Mouse (Mus musculus) E14TG2a.4 (cell line): ENCODE data around the gene 2300002M23Rik.

Experiments
- H3K27me3 ChIP-seq: 2 replicates; pipeline ENCODE4 v1.6.1; 2014; ENCODE audit warnings: low read length, control low read depth; ENCODE audit not compliant: insufficient read depth
- H3K36me3 ChIP-seq: 2 replicates; pipeline ENCODE4 v1.6.1; 2014; ENCODE audit warnings: low read length, control low read depth; ENCODE audit not compliant: insufficient read depth
- H3K4me1 ChIP-seq: replicated peaks from 2 replicates; pipeline ENCODE4 v1.6.1; 2014; ENCODE audit warnings: low read depth, low read length, control low read depth
- H3K4me3 ChIP-seq: replicated peaks from 2 replicates; pipeline ENCODE4 v1.5.1; 2014; ENCODE audit warnings: mild to moderate bottlenecking, low read length
- H3K9me3 ChIP-seq: 2 replicates; pipeline ENCODE4 v1.6.1; 2014; ENCODE audit warnings: low read length, control low read depth
- CTCF ChIP-seq: conservative IDR thresholded peaks from 2 replicates; pipeline ENCODE4 v1.5.1; 2014; ENCODE audit warnings: low read length
- NANOG ChIP-seq: IDR thresholded peaks from 2 replicates; pipeline ENCODE4 v1.6.1; 2014; ENCODE audit warnings: borderline replicate concordance, low read length, mixed read lengths
- POU5F1 ChIP-seq: IDR thresholded peaks from 2 replicates; pipeline ENCODE4 v1.6.1; 2014; ENCODE audit warnings: low read length, borderline replicate concordance

Gene 2300002M23Rik

DNA sequence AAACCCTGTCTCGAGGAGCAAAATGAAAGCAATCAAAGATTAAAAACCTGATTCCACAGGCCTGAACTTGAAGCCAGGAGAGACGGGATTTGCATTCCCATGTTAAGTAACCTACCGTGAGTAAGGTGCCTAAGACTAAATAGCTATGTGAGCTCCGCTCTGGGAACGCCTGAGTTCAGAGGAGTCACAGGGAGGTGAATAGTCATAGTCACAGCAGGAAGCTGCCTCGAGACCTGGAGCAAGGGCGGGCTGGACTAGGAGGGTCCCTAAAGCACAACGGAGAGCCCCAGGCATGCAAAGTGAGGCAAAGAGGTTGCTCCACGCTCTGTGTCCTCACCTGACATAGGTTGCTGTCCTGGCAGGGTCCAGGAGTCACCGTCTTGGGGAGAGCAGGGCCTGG, 27.7 kb upstream of the 2300002M23Rik start:
- Histone ChIP-seq H3K36me3 (no peaks in the 10 kb centered on the region), H3K27me3 (no peaks in the 10 kb centered on the region), H3K9me3 (no peaks in the 10 kb centered on the region), H3K4me1 (peaks cover 54% of the 10 kb centered on the region), H3K4me3 (0 out of 2 replicates have a peak overlapping the region, but pooled peaks have one; percentile 26)
- TF ChIP-seq CTCF (no peak), NANOG (peak; percentile 56; the same call in 1 of the 2 replicates)

DNA sequence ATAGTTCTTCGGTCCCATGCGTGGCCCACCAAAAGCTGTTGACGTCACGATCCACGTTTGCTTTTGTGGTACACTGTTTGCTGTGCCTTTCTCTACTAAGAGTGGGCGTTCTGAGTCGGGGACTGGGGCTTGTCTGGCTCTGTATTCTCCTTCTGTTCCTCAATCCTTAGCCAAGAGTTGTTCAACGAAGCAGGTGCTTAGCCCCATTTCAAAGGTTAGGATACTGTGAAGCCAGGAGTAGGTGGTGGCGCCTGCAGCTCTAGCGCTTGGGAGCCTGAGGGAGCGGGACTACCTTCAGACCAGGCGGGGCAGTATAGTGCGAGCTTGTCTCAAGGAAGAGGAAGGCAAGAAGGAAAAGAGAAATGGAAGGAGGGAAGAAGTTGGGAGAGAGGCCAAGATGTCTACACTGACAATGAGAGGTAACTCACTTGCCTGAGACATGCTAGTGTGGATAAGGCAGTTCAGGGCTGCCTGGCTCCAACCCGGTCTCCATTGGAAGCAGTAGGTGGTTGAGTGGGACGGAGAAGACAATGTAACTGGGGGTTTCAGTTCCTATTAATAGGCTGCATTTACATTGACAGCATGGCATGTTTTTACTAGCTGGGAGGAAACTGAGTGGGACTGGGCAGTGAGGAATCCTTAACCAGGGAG, 24.4 kb upstream of the 2300002M23Rik start:
- Histone ChIP-seq H3K36me3 (no peaks in the 10 kb centered on the region), H3K4me1 (peaks cover 70% of the 10 kb centered on the region), H3K9me3 (no peaks in the 10 kb centered on the region), H3K27me3 (no peaks in the 10 kb centered on the region), H3K4me3 (peak overlapping the region; percentile 49)
- TF ChIP-seq CTCF (peak; percentile 25; the same call in 1 of the 2 replicates), NANOG (no peak), POU5F1 (no peak)

DNA sequence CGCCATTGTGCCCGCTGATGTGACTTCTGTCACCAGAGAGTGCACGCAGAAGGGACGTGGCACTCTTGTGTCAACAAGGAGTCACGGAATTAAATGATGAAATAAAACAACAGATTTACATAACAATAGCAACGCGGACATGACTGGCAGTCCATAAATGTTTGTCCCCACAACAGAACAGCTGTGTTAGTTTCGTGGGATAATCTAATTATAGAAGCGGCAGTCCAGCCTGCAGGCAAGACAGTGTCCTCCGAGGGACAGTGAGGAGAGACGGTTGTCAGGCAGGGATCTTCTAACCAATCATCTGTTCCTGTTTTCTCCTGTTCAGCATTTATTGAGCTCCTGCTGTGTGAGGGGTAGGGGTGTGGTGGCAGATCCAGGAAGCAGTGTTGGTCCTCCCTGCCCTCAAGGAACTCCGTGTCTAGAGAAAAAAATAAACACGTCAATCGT, 23.8 kb upstream of the 2300002M23Rik start:
- peaks cover 71% of the 10 kb centered on the region for H3K4me1 ChIP-seq

DNA sequence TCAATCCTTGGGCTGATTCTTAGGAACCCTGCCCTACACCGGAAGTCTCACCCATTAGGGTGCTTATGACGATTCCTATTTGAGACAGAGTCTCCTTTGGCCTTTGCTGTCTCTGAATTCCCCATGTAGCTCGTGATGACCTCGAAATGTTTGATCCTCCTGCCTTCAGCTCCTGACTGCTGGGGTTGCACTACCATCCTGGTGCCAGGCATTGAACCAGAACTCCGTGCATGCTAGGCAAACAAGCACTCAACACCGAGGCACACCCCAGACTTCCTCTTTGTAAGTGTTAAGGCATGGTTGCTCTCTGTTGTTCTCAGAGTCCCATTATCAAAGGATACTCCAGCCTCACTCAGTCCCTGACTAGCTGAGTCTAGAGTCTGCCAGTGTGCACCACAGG, 23.2 kb upstream of the 2300002M23Rik start:
- TF ChIP-seq NANOG (no peak), POU5F1 (no peak), CTCF (no peak)
- H3K36me3 ChIP-seq, result no peaks in the 10 kb centered on the region
- peak overlapping the region; percentile 49 for H3K4me3 ChIP-seq
- H3K9me3 ChIP-seq, result no peaks in the 10 kb centered on the region
- H3K4me1 ChIP-seq, result peaks cover 72% of the 10 kb centered on the region
- no peaks in the 10 kb centered on the region for H3K27me3 ChIP-seq

More for the DNA sequence above, 23.8 kb upstream of the 2300002M23Rik start:
- Histone ChIP-seq H3K36me3 (no peaks in the 10 kb centered on the region), H3K27me3 (no peaks in the 10 kb centered on the region), H3K9me3 (no peaks in the 10 kb centered on the region), H3K4me3 (peak overlapping the region; percentile 49)
- TF ChIP-seq POU5F1 (peak; percentile 66; the same call in 1 of the 2 replicates), CTCF (no peak)

DNA sequence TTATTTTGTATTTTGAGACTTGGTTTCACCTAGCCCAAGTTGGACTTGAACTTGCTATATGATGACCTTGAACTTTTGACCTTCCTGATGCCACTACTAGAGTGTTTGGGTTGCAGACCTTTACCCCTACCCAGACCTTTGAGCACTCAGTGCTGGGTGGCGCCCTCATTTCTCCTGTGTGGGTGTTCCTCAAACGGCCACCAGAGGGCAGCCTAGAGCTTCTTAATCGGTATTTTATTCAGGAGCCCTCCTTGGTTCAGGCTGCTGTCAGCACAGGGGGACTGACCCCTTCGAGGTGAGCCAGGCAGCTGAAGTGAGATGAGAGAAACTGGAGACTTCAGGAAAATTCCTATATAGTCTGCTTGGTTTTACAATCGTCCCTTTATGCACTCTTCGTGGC, 22.6 kb upstream of the 2300002M23Rik start:
- H3K36me3 ChIP-seq, result no peaks in the 10 kb centered on the region
- peaks cover 71% of the 10 kb centered on the region for H3K4me1 ChIP-seq
- H3K27me3 ChIP-seq, result no peaks in the 10 kb centered on the region
- no peak for TF ChIP-seq NANOG
- TF ChIP-seq POU5F1, result no peak
- TF ChIP-seq CTCF, result peak; percentile 94
- no peaks in the 10 kb centered on the region for H3K9me3 ChIP-seq
- H3K4me3 ChIP-seq, result no peak overlapping the region

DNA sequence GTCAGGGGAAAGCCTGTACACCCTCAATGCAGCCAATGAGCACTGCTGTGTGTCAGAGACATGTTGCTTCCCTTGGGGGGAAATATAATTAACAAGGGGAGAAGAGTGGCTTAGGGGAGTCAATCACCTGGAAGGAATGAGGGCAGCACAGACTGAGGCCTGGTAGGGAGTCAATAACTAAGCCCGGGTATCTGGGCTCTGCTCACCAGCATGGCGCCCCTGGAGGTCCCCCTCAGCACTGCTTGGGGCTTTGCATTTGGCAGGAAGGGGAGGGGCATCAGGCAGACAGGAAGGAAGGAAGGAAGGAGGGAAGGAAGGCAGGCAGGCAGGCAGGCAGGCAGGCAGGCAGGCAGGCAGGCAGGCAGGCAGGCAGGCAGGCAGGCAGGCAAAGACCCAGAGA, 19.8 kb upstream of the 2300002M23Rik start:
- no peaks in the 10 kb centered on the region for H3K27me3 ChIP-seq
- H3K9me3 ChIP-seq, result no peaks in the 10 kb centered on the region
- TF ChIP-seq NANOG, result no peak
- no peak for TF ChIP-seq POU5F1
- peak; percentile 54 for TF ChIP-seq CTCF
- no peaks in the 10 kb centered on the region for H3K36me3 ChIP-seq
- peaks cover 90% of the 10 kb centered on the region for H3K4me1 ChIP-seq
- peak overlapping the region; percentile 53 for H3K4me3 ChIP-seq

DNA sequence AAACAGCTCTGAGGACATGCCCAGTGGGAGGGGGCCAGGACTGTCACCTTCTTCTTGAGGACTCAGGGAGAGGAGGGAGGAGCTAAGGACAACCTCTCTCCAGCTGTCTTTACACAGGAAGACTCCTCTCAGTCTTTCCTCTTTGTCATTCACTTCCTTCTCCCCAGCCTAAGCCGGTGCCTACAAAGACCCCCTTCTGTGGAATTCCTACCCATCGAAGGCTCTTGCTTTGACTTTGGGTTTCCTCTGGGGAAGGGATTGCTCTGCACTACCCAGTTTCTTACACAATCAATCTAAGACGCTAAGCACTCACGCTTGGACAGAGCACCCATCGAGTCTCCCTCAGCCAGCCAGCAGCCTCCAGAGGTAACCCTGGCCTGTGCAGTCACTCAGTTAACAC, 18.6 kb upstream of the 2300002M23Rik start:
- peaks cover 79% of the 10 kb centered on the region for H3K4me1 ChIP-seq
- H3K4me3 ChIP-seq, result peak overlapping the region; percentile 41; the same call in 1 of the 2 replicates
- TF ChIP-seq POU5F1 (no peak), CTCF (no peak), NANOG (no peak)
- H3K9me3 ChIP-seq, result no peaks in the 10 kb centered on the region
- peaks cover 7% of the 10 kb centered on the region; the same call in 1 of the 2 replicates for H3K36me3 ChIP-seq
- no peaks in the 10 kb centered on the region for H3K27me3 ChIP-seq

DNA sequence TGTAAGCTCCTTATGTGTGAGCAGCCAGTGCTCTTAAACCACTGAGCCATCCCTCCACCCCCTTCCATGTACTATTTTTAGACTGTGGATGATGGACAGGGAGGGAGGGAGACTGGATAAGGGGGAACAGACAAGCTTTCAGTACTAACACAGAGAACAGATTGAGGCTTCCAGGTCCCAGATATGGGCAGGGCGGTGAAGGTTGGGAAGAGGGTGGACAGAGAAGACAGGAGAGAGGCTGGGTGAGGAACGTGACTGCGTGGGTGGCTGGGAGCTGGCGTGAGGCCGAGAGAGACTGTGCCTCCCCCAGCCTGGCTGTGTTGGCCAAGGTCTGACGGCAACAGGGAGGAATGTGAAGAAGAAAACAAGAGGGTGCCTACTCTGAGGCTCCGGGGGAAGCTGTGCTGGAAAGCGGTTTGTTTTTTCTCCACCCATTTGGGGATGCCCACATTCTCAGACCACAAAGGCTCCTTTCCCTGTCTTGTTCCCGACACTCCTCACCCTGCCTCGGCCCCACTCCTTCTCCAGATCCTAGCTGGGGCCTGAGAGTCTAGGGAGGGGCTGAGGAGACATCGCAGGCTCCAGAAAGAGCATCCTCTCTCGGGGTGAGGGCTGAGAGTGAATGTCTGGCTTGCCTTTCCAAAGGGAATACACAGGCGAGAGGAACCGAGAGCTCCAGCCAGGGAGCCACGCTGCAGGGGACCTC, 17.7 kb upstream of the 2300002M23Rik start:
- peak overlapping the region; percentile 57 for H3K4me3 ChIP-seq
- peaks cover 78% of the 10 kb centered on the region for H3K4me1 ChIP-seq
- peaks cover 7% of the 10 kb centered on the region; the same call in 1 of the 2 replicates for H3K36me3 ChIP-seq
- no peaks in the 10 kb centered on the region for H3K27me3 ChIP-seq
- no peak for TF ChIP-seq CTCF
- no peaks in the 10 kb centered on the region for H3K9me3 ChIP-seq

DNA sequence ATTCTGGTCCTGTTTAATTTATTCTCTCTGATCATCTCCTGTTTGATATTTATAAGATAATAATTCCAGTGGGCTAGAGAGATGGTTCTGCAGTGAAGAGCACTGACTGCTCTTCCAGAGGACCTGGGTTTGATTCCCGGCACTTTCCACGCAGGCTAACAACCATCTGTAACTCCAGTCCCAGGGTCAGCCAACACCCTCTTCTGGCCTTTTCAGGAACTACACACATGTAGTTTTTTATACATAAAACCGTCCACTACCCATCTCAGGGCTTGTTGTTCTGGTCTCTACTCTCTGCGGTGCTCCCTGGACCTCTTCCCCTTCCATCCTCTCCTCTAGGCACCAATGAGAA, 17.1 kb upstream of the 2300002M23Rik start:
- Histone ChIP-seq H3K27me3 (no peaks in the 10 kb centered on the region), H3K4me3 (peak overlapping the region; percentile 57), H3K36me3 (peaks cover 7% of the 10 kb centered on the region; the same call in 1 of the 2 replicates), H3K4me1 (peaks cover 75% of the 10 kb centered on the region), H3K9me3 (no peaks in the 10 kb centered on the region)
- 0 out of 2 replicates have a peak, but pooled peaks have one; percentile 26 for TF ChIP-seq CTCF
- TF ChIP-seq NANOG, result no peak
